Mouse (Mus musculus) lung, postnatal 0 days (tissue): ENCODE data around the gene Mast3. TPM values are rescaled to one million over a fixed set of nuclear protein-coding genes. Genes with fewer than 3 reads are reported as not detected.
A peak's percentile ranks its signal among the peaks of the same experiment; 100 is the strongest.

Experiments
- ATAC-seq: fragments of 200-750 bp; cut with Nextera tagmentation; 2 replicates; pipeline ENCODE4 v1.8.0; 2017; ENCODE audit warnings: moderate library complexity
- DNase-seq: peaks from one replicate; pipeline ENCODE4 v3.0.0-alpha.2; 2016; ENCODE audit warnings: low spot score
- H3K27ac ChIP-seq: fragments of 300-500 bp; sonication (generic); 2 replicates; pipeline ENCODE4 v1.5.1; 2014; ENCODE audit warnings: antibody characterized with exemption, mild to moderate bottlenecking, low read length, mixed read lengths
- H3K27me3 ChIP-seq: fragments of 300-500 bp; sonication (generic); replicated peaks from 2 replicates; pipeline ENCODE4 v1.6.1; 2014; ENCODE audit warnings: low read length, mixed read lengths; ENCODE audit not compliant: insufficient read depth
- H3K36me3 ChIP-seq: fragments of 300-500 bp; sonication (generic); 2 replicates; pipeline ENCODE4 v1.6.1; 2014; ENCODE audit warnings: low read length, mixed read lengths; ENCODE audit not compliant: insufficient read depth
- H3K4me1 ChIP-seq: fragments of 300-500 bp; sonication (generic); 2 replicates; pipeline ENCODE4 v1.6.1; 2014; ENCODE audit warnings: antibody characterized with exemption, low read depth, low read length, mixed read lengths; ENCODE audit not compliant: insufficient read depth
- H3K4me2 ChIP-seq: fragments of 300-500 bp; sonication (generic); replicated peaks from 2 replicates; pipeline ENCODE4 v1.6.1; 2014; ENCODE audit warnings: low read depth, mild to moderate bottlenecking, low read length, moderate library complexity, mixed read lengths
- H3K4me3 ChIP-seq: fragments of 300-500 bp; sonication (generic); 2 replicates; pipeline ENCODE4 v1.5.1; 2014; ENCODE audit warnings: low read depth, low read length
- H3K9ac ChIP-seq: fragments of 300-500 bp; sonication (generic); replicated peaks from 2 replicates; pipeline ENCODE4 v1.6.1; 2014; ENCODE audit warnings: low read depth, mild to moderate bottlenecking
- H3K9me3 ChIP-seq: fragments of 300-500 bp; sonication (generic); 2 replicates; pipeline ENCODE4 v1.6.1; 2016; ENCODE audit warnings: low read length, mixed read lengths
- CTCF ChIP-seq: IDR thresholded peaks from 2 replicates; pipeline ENCODE4 v1.5.1; 2016; ENCODE audit warnings: antibody characterized with exemption, mild to moderate bottlenecking
- EP300 ChIP-seq: IDR thresholded peaks from 2 replicates; pipeline ENCODE4 v1.6.1; 2016; ENCODE audit warnings: antibody characterized with exemption, mild to moderate bottlenecking, control low read depth
- WGBS: fragments of 180-500 bp; shearing (Covaris S2); extraction: QIAGEN DNeasy Blood & Tissue Kit; methylation state at CpG from one replicate; pipeline ENCODE4 v1.1.7; 2014; 5-methylcytosine and 5-hydroxymethylcytosine counted together
- polyA plus RNA-seq: library from polyadenylated mRNA; unstranded; fragments of >200 nt; fragmentation: Nextera tagmentation; extraction: Ambion mirVana; gene quantifications from 2 replicates; pipeline ENCODE4 v1.2.1, GENCODE M21; 2015

The Mast3 gene
- polyA plus RNA-seq, 1 experiment from 2014 or later: 7.6 TPM

DNA sequence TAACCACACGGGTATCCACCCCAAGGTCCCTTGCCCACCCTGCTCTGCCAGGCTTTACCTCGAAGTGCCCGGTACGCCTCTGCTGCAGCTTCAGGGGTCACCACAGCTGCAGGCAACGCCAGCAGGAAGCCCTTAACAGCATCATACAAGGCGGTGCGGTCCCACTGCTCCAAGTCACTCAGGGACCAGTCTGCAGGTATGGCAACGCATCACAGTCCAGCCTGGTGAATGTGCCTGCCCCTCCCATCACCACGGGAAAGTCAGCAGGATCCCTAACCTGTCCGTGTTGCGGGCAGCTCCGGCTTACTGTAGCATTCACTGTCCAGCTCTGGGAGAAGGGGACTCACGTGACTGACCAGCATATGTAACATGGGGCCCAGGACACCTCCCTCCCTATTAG, 32.8 kb downstream of the Mast3 start:
- Histone ChIP-seq H3K9ac (no peak overlapping the region), H3K4me3 (no peak overlapping the region), H3K36me3 (peaks cover 6% of the 10 kb centered on the region; the same call in 1 of the 2 replicates), H3K4me1 (peaks cover 10% of the 10 kb centered on the region; the same call in 1 of the 2 replicates), H3K4me2 (no peak overlapping the region), H3K9me3 (no peaks in the 10 kb centered on the region), H3K27me3 (no peaks in the 10 kb centered on the region), H3K27ac (no peak overlapping the region)
- no peak for DNase-seq
- no peak for ATAC-seq
- TF ChIP-seq CTCF: no peak
- TF ChIP-seq EP300: no peak
- 95% methylated on average over 13 of the region's 13 CpGs for WGBS

DNA sequence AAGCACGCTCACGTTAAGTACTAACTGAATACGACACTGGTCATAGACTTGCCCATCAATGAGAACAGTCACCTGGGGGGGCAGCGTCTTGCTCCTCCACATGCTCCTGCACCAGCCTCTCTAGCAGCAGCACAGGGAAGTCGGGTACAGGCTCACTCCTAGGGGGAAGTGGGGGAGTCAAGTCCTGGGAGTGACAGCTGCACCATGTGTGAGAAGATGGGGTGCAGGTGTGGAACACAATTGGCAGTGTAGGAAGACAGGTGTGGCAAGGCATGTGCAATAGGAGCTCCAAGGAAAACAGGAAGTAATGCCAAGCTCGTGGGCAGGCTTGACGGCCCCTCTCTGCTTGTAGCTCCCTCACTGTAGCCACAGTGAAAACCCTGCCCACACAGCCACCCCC, 33.6 kb downstream of the Mast3 start:
- H3K9me3 ChIP-seq: no peaks in the 10 kb centered on the region
- WGBS: 82% methylated on average over 7 of the region's 7 CpGs
- DNase-seq (no peak), ATAC-seq (no peak)
- H3K27me3 ChIP-seq: no peaks in the 10 kb centered on the region
- H3K27ac ChIP-seq: no peak overlapping the region
- H3K4me3 ChIP-seq: no peak overlapping the region
- H3K4me1 ChIP-seq: peaks cover 10% of the 10 kb centered on the region; the same call in 1 of the 2 replicates
- TF ChIP-seq CTCF (no peak), EP300 (no peak)
- H3K9ac ChIP-seq: no peak overlapping the region
- peaks cover 6% of the 10 kb centered on the region; the same call in 1 of the 2 replicates for H3K36me3 ChIP-seq
- H3K4me2 ChIP-seq: no peak overlapping the region

- TF ChIP-seq CTCF (no peak), EP300 (no peak)
- H3K27ac ChIP-seq: no peak overlapping the region
- WGBS: 92% methylated on average over 13 of the region's 13 CpGs
- H3K9ac ChIP-seq: no peak overlapping the region
- no peaks in the 10 kb centered on the region for H3K9me3 ChIP-seq
- H3K4me2 ChIP-seq: no peak overlapping the region
- peaks cover 5% of the 10 kb centered on the region; the same call in 1 of the 2 replicates for H3K4me1 ChIP-seq
- H3K27me3 ChIP-seq: no peaks in the 10 kb centered on the region
- ATAC-seq (no peak), DNase-seq (no peak)
- H3K36me3 ChIP-seq: peaks cover 6% of the 10 kb centered on the region; the same call in 1 of the 2 replicates
- H3K4me3 ChIP-seq: no peak overlapping the region
These were observed 34.1 kb downstream of the Mast3 start for GRCm38 (mm10) chr8:70770748-70771147.

- Histone ChIP-seq H3K4me2 (no peak overlapping the region), H3K36me3 (peaks cover 6% of the 10 kb centered on the region; the same call in 1 of the 2 replicates), H3K9ac (no peak overlapping the region), H3K4me3 (no peak overlapping the region), H3K9me3 (no peaks in the 10 kb centered on the region), H3K27ac (no peak overlapping the region), H3K27me3 (no peaks in the 10 kb centered on the region), H3K4me1 (no peaks in the 10 kb centered on the region; the same call in 1 of the 2 replicates)
- ATAC-seq (no peak), DNase-seq (no peak)
- WGBS: 70% methylated on average over 12 of the region's 12 CpGs
- TF ChIP-seq EP300: no peak
- TF ChIP-seq CTCF: no peak
These were observed 35.0 kb downstream of the Mast3 start for GRCm38 (mm10) chr8:70769858-70770257.

DNA sequence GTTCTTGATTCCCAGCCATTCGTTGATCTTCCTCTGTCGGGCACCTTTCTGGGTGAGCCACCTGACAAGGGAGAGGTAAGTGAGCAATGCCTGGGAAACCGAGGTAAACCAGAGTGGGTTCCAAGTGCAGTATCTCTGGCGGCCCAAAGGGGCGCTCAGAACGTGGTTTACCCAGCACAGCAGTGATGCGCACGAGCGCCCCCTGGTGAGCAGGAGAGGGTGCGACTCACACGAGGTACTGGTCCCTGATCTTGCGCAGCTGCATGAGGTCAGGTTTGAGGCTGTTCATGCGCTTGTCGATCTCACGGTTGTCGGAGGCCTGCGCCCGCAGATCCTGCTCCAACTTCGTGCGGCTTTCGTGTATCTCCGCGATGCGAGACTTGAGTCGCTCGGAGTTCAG, 35.5 kb downstream of the Mast3 start:
- no peaks in the 10 kb centered on the region for H3K27me3 ChIP-seq
- H3K4me2 ChIP-seq: no peak overlapping the region
- WGBS: 6% methylated on average over 26 of the region's 26 CpGs
- no peaks in the 10 kb centered on the region; the same call in 1 of the 2 replicates for H3K4me1 ChIP-seq
- ATAC-seq: peak; percentile 63
- peaks cover 6% of the 10 kb centered on the region; the same call in 1 of the 2 replicates for H3K36me3 ChIP-seq
- H3K27ac ChIP-seq: no peak overlapping the region
- H3K9me3 ChIP-seq: no peaks in the 10 kb centered on the region
- TF ChIP-seq CTCF (peak; percentile 100), EP300 (no peak)
- H3K9ac ChIP-seq: no peak overlapping the region
- DNase-seq: peak; percentile 95
- no peak overlapping the region for H3K4me3 ChIP-seq

DNA sequence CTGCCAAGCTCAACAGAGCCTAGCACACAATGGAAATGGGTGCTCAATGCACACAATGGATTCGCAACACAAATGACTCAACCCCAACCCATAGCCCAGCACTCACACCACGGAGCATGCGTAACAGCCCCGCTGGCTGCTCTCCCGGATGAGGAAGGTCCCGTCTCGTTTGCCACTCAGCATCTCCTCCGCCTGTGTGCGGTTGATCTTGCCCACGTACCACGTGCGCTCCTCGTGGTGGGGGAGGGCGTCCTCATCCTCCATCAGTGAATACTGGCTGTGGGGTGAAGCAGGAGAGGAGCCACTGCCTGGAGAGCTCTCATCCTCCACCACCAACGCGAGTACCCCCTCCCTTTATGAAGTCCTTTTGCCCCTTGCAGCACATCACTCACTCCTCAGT, 35.9 kb downstream of the Mast3 start:
- H3K4me1 ChIP-seq: no peaks in the 10 kb centered on the region; the same call in 1 of the 2 replicates
- 77% methylated on average over 16 of the region's 16 CpGs for WGBS
- no peak for TF ChIP-seq EP300
- no peak for TF ChIP-seq CTCF

More for the DNA sequence above, 35.9 kb downstream of the Mast3 start:
- Histone ChIP-seq H3K27ac (no peak overlapping the region), H3K27me3 (no peaks in the 10 kb centered on the region), H3K4me3 (no peak overlapping the region), H3K36me3 (peaks cover 6% of the 10 kb centered on the region; the same call in 1 of the 2 replicates), H3K9me3 (no peaks in the 10 kb centered on the region), H3K4me2 (no peak overlapping the region), H3K9ac (no peak overlapping the region)
- no peak for DNase-seq
- no peak for ATAC-seq
